Mouse (Mus musculus): Measurements from ENCODE around the gene Rin3.

The Rin3 gene

DNA sequence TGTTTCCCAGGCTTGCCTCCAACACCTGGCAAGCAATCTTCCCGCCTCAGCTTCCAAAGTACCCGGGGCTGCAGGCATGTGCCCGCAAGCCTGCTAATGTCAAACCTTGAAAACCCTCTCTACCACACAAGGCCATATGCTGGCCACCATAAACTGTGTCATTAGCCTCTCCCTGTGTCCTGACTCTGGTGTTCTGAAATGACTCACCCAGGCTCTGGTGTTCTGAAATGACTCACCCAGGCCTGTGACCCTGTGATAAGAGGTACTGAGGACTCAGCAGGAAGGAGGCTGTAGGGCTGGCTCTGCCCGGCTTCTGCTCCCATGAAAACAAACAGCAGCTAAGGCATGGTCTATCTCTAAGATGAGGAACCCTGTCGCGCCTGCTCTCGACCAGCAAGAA is 143.4 kb downstream of the Rin3 start:
- DNase-seq, result no peak

DNA sequence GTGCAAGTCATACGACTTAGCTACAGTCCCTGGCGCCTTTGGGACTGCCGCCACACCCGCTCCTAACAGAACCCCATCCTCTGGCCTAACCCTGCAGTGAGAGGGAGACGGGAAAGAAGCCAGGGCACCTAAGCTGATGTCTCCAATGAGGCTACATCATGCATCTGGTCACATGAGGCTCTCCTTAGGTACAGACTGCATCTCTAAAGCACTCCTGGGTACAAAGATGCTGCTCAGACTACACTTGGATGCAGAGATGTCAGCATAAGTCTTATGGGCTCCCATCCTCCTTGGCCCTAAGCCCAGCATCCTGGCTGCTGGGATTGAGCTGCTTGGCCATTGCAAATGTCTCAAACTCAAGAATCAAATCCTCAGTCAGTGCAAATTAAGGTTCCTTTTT is 146.8 kb downstream of the Rin3 start:
- no peak for DNase-seq

DNA sequence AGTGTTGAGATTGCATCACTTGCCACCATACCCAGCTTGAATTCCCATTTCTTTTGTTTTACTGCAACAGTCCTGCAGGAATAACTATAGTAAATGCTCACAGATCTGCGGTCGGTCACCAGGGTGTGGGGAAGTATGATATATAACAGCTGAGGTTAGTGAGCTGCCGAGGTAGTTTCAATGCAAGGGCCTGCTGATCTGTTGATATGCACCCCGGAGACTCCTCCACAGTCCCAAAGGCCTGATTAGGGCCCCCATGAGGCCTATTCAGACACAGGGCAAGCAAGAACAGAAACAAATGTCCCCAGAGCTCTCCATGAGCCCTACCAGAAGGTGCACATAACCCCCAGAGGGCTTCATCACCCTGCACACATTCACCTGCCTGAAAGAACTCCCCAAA is 147.4 kb downstream of the Rin3 start:
- no peak for DNase-seq

DNA sequence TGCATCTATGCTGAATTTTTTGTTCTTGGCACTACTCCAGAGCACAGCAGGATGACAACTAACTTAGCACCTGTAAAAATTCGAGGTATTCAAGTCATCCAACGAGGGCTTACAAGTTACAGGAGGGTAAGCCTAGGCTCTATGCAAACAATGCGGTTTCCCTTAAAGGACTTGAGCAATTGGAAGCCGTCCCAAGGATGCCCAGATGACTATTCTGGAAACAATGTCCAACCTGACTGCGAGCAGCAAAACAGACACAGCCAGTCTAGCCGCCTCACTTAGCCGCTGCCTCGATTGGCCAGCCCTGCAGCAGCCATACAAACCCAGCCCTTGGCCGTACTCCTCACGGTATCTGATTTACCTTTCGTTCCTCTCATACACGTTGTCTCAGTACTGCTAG is 149.4 kb downstream of the Rin3 start:
- DNase-seq, result no peak

DNA sequence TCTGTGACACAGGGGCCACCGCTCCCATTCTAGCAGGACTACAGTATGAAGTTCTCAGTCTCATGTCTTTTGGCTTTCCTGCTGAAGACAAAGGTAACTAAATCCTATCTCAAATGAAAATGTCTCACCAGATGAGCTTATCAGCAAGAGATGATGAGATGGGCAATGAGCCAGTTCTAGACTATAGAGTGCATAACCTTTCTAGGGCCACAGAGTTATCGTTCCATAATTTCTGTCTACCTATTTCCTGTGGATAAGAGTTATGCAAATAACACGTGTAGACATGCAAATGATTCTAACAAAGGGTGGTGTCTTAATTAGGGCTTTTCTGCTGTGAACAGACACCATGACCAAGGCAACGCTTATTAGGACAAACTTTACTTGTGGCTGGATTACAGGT is 151.3 kb downstream of the Rin3 start:
- DNase-seq, result no peak

DNA sequence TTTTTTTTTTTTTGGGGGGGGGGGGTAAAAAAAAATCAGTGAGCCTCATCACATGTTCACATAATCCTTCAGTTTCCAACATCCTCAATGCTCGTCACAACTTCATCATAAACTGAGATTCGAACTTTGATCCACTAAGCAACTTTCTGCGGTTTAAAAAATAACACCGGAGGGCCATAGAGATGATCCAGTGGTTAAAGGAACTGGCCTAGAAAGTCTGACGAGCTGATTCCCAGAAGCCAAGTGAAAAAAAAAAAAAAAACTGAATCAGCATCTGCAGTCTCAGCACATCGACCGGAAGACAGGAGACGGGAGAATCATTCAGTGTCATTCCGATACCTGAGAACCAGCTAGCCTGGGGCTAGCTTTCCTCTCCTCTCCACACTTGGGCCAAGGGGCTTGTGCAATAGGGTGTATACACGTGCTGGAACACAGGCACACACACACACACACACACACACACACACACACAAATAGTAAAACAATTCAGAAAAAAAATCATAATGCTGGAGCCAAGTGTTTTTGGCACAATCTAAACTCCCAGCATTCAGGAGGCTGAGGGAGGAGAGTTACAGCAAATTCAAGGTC is 154.2 kb downstream of the Rin3 start:
- DNase-seq, result no peak

DNA sequence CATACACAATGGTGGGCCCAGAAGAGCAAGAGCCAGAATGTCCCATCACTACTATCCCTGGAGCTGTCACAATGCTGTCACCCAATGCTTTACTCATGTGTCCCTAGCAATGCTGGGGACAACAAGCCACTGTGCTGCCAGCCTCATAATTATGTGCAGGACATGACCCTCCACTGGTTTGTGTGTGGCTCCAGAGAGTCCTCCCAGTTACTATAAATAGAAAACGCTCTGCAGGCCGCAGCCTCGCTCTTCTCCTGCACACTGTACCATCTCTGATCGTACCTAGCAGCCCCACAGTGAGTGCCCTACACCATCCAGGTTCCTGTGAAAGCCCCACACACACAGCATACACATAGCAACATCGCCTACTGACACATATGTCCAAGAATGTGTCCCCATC is 155.1 kb downstream of the Rin3 start:
- no peak for DNase-seq

DNA sequence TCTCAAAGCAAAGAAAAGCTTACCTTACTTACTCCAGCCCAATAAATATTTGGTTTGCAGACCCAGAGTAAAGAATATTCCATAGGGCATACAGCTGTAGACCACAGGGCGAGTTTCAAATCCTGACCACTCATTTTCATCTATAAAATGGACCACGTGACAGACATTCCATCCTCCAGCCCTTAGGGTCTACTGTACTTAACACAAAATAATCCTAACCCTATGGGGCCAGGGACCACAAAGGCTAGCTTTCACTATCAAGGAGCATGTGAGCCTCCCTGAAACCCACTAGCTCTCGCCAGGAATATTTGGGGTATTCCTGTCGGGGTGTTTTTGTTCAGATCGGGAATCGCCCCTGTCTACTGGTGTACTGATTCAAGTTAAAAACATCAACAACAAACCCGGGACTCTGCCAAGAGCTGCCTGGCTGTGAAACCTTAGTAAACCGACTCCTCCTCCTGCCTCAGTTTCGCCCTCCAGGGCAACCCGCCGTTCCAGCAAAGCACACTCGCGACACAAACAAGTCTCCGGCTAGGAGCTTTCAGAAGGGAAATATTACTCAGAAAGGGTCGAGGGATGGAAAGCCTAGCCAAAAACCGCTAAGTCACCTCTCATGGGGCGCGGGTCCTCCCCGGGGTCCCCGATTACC is 156.3 kb downstream of the Rin3 start:
- no peak for DNase-seq

DNA sequence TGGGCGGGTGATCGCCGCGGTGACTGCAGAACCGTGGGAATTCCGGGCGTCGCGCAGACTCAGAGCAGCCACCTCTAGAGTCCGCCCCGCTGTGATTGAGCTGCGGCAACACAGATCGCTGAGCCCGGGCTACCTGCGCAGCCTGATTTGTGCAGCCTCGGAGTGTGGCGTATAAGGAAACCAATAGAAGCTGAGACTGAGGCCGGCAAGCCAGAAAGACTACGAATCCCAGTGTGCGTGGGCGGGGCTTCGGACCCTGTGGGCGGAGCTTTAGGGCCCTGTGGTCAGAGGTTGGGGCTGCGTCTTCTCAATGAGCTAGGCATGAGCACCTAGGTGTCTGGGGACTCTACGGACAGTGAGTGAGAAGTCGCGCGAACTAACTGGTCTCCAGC is 156.8 kb downstream of the Rin3 start, which contains the start of gene Lgmn:
Gene Lgmn, minus strand, starts transcription at position 182 of the 392 bp plus-strand sequence.
- DNase-seq, result peak; percentile 95
